Mouse (Mus musculus) myocyte (in vitro differentiated cells): ENCODE measurements at regions not wholly inside any gene's neighbourhood (a gene's known extent, or its start where the extent isn't known, plus 50 kb on each side); places are given as distances from the start of the nearest gene placed in this dataset.

Experiments
- MAX ChIP-seq: IDR thresholded peaks from one replicate; pipeline ENCODE4 v1.6.1; 2011; ENCODE audit warnings: low read depth, mild to moderate bottlenecking, control low read depth
- MYOD1 ChIP-seq, 3 experiments: IDR thresholded peaks; one replicate each; pipeline ENCODE4 v1.6.1; 2011; ENCODE audit warnings: control low read depth in 2 of 3, low read depth in 2 of 3, mild to moderate bottlenecking in 2 of 3, moderate library complexity in 1 of 3; ENCODE audit not compliant: insufficient read length in 2 of 3, control insufficient read depth in 1 of 3
- POLR2A ChIP-seq: IDR thresholded peaks from one replicate; pipeline ENCODE4 v1.6.1; 2011; ENCODE audit warnings: low read depth, mild to moderate bottlenecking, control low read depth, moderate library complexity; ENCODE audit not compliant: insufficient read length
- POLR2AphosphoS2 ChIP-seq: IDR thresholded peaks from one replicate; pipeline ENCODE4 v1.6.1; 2011; ENCODE audit warnings: low read depth, control low read depth; ENCODE audit not compliant: insufficient read length
- REST ChIP-seq: IDR thresholded peaks from one replicate; pipeline ENCODE4 v1.6.1; 2011; ENCODE audit warnings: mild to moderate bottlenecking, control low read depth, moderate library complexity; ENCODE audit not compliant: insufficient read depth, insufficient read length
- TCF3 ChIP-seq: IDR thresholded peaks from one replicate; pipeline ENCODE4 v1.6.1; 2011; ENCODE audit warnings: low read depth, control low read depth; ENCODE audit not compliant: insufficient read length
- USF1 ChIP-seq: IDR thresholded peaks from one replicate; pipeline ENCODE4 v1.6.1; 2011; ENCODE audit warnings: low read depth, mild to moderate bottlenecking, control low read depth, moderate library complexity

GRCm38 (mm10) chr2:180385231-180385895 is 50.9 kb upstream of the Gata5 start:
- TF ChIP-seq POLR2A (peak; percentile 99), POLR2AphosphoS2 (peak; percentile 99), TCF3 (peak; percentile 55), MYOD1 (IDR thresholded peaks at IDR 0.05; ENCODE audit: control insufficient read depth in 1 of 3, insufficient read length in 2 of 3, low read depth in 2 of 3) (peak in 2 of 3 experiments; percentile 22 to 64), REST (no peak), MAX (no peak), USF1 (no peak)
